Mouse (Mus musculus) erythroblast, embryonic 14.5 days (primary cell): ENCODE data around the gene Gramd1a. TPM values are rescaled to one million over a fixed set of nuclear protein-coding genes. Genes with fewer than 3 reads are reported as not detected.

Experiments
- H3K27me3 ChIP-seq: 2 replicates; pipeline ENCODE4 v1.6.1; 2012; ENCODE audit warnings: inconsistent platforms; ENCODE audit not compliant: control insufficient read depth
- H3K36me3 ChIP-seq: 2 replicates; pipeline ENCODE4 v1.6.1; 2012; ENCODE audit warnings: mild to moderate bottlenecking, inconsistent platforms; ENCODE audit not compliant: control insufficient read depth
- H3K4me1 ChIP-seq: 2 replicates; pipeline ENCODE4 v1.6.1; 2012; ENCODE audit warnings: inconsistent platforms; ENCODE audit not compliant: control insufficient read depth
- H3K4me3 ChIP-seq: replicated peaks from 2 replicates; pipeline ENCODE3; 2012; ENCODE audit warnings: moderate library complexity, mild to moderate bottlenecking, inconsistent platforms
- H3K9me3 ChIP-seq: 2 replicates; pipeline ENCODE4 v1.6.1; 2012; ENCODE audit warnings: low read length, inconsistent platforms, mixed read lengths; ENCODE audit not compliant: control insufficient read depth
- GATA1 ChIP-seq: IDR thresholded peaks from 2 replicates; pipeline ENCODE4 v1.6.1; 2012; ENCODE audit warnings: low read length, inconsistent platforms, mixed read lengths
- TAL1 ChIP-seq: IDR thresholded peaks from 3 replicates; pipeline ENCODE4 v1.6.1; 2012; ENCODE audit warnings: low read length, inconsistent platforms, mixed read lengths
- polyA plus RNA-seq: library from polyadenylated mRNA; stranded (reverse); fragments of >175 nt; gene quantifications from 2 replicates; pipeline ENCODE4 v1.2.3, GENCODE M21; 2012

Gene Gramd1a
- polyA plus RNA-seq, 1 experiment, result 0.52 TPM

DNA sequence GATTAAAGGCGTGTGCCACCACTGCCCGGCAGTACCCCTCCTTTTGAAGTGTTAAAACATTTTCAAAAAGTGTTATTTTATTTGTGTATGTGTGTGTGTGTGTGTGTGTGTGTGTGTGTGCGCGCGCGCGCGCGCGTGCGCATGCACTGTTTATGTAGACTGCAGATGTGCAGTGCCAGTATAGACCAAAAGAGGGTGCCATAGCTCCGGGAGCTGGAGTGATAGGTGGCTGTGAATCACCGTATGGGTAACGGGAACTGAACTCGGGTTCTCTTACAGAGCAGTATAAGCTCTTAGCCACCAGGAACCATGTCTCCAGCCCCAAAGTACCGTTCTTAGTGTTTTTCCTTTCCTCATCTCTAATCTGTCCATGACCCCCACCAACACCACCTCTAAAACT, 10.8 kb downstream of the Gramd1a start:
- Histone ChIP-seq H3K4me3 (no peak overlapping the region), H3K9me3 (no peaks in the 10 kb centered on the region), H3K4me1 (peaks cover 21% of the 10 kb centered on the region), H3K36me3 (peaks cover 35% of the 10 kb centered on the region), H3K27me3 (no peaks in the 10 kb centered on the region)
- TF ChIP-seq TAL1 (no peak), GATA1 (no peak)

DNA sequence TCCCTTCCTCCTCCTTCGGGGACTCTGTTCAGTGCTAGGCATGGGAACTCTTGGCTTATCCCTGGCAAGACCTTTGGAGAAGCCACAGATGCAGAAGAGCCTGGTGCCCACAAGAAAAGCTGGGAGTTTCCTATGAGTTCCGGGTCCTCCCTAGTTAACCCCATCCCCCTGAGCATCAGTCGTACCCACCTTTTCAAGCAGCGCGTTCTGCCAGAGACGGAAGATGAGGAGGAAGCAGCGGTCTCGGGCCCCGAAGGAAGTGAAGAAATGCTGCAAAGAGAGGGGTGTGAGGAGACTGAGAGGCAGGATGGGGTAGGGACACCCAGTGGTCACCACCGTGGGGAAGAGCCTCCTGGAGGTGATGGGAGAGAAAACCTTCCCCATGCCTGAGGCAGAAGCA, 14.8 kb downstream of the Gramd1a start:
- Histone ChIP-seq H3K4me3 (no peak overlapping the region), H3K36me3 (peaks cover 68% of the 10 kb centered on the region), H3K27me3 (no peaks in the 10 kb centered on the region), H3K9me3 (no peaks in the 10 kb centered on the region), H3K4me1 (no peaks in the 10 kb centered on the region)
- no peak for TF ChIP-seq TAL1
- TF ChIP-seq GATA1, result no peak

DNA sequence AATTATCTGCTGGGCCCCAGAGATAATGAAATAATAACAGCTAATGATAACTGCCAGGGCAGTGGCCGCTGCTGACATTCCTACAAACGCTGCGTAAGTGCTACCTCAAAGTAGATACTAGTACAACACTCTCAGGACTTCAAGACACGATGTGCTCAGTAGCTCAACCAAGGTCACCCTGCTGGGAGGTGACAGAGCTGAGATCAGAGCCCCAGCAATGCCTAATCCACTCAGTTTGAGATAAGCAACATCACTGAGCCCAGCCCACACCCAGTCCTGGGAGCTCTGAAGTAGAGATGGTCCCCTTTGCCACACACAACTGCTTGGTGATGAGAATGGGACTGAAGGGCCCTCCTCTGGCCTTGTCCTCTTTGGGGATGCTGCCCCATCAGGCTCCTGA, 15.4 kb downstream of the Gramd1a start:
- Histone ChIP-seq H3K4me3 (no peak overlapping the region), H3K9me3 (no peaks in the 10 kb centered on the region), H3K27me3 (no peaks in the 10 kb centered on the region), H3K4me1 (no peaks in the 10 kb centered on the region), H3K36me3 (peaks cover 74% of the 10 kb centered on the region)
- TF ChIP-seq GATA1, result no peak
- no peak for TF ChIP-seq TAL1

DNA sequence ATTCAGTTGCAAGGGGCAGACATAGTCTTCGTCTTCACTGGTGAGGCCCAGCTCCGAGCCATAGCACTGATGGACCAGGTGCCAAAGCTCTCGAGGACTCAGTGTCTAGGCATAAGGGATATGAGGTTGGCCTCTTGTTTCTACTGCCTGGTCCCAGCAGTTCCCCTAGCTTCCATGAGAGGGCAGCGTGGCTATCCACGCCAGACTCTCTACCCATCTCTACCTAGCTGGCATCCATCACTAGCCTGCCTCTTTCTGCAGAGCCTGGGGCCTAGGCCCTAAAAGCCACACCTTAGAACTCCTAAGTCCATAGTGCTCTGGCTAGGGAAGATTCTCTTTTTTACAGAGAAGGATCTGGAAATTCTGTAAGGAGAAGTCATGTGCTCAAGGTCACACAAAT, 15.9 kb downstream of the Gramd1a start:
- no peak overlapping the region for H3K4me3 ChIP-seq
- no peaks in the 10 kb centered on the region for H3K27me3 ChIP-seq
- no peaks in the 10 kb centered on the region for H3K9me3 ChIP-seq
- no peak for TF ChIP-seq GATA1
- TF ChIP-seq TAL1, result no peak
- no peaks in the 10 kb centered on the region for H3K4me1 ChIP-seq
- H3K36me3 ChIP-seq, result peaks cover 77% of the 10 kb centered on the region

DNA sequence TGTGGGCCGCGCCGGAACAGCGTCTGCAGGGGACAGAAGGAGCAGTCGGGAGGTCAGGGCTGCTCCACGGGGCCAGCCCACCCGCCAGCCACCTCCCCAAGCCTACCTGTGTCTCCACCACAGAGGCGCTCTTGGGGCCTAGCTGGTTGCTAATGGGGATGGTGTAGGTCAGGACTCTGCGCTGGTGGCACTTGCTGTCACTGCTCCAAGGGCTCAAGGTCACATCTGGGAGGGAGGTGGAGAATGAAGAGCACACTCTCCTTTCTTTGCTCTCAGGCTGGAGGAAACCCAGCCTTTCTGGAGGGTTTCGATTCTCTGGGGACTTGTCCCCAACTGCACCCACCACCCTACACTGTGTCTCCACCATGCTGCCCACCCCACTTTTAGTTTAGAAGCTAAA, 20.0 kb downstream of the Gramd1a start:
- Histone ChIP-seq H3K36me3 (peaks cover 76% of the 10 kb centered on the region), H3K4me3 (no peak overlapping the region), H3K27me3 (no peaks in the 10 kb centered on the region), H3K9me3 (no peaks in the 10 kb centered on the region), H3K4me1 (no peaks in the 10 kb centered on the region)
- TF ChIP-seq GATA1, result no peak

DNA sequence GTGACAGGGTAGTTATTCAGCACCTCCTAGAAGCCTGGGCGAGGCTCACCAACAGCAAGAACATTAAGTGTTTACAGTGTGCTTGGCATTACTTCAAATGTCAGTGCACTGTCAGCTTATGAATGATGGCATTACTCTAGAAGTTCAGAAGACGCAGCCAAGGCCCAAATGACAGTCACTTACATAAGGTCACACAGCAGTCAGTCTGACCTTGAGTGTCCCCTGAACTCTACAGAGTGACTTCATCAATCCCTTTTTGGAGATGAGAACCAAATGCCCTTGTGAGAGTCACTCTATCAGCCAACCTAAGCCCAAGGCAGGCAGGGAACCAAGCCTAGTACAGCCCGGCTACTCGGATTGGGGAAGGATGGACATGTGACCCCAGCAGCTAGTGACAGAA, 23.8 kb downstream of the Gramd1a start:
- Histone ChIP-seq H3K4me3 (no peak overlapping the region), H3K9me3 (no peaks in the 10 kb centered on the region), H3K4me1 (no peaks in the 10 kb centered on the region), H3K27me3 (peaks cover 13% of the 10 kb centered on the region), H3K36me3 (peaks cover 48% of the 10 kb centered on the region)
- TF ChIP-seq TAL1, result no peak
- no peak for TF ChIP-seq GATA1

DNA sequence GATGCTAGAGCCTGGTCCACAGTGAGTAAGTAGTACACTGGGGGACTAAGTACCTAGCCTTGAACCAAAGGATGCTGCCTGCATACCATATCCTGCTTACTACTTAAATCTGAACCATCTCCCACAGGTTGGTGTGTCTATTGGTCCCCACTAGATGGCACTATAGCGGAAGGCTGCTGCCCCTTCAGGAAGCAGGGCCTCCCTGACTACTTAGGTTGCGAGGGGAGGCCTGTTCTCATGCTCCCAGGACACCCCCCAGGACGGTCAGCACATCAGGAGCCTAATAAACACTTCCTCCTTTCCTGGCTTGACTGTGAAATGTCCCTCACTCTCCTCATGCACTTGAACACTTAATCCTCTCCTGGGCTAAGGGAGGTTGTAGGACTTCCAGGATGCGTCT, 24.9 kb downstream of the Gramd1a start:
- H3K9me3 ChIP-seq, result no peaks in the 10 kb centered on the region
- TF ChIP-seq TAL1 (no peak), GATA1 (no peak)
- H3K4me3 ChIP-seq, result no peak overlapping the region
- no peaks in the 10 kb centered on the region for H3K4me1 ChIP-seq
- peaks cover 41% of the 10 kb centered on the region for H3K36me3 ChIP-seq
- H3K27me3 ChIP-seq, result peaks cover 24% of the 10 kb centered on the region

DNA sequence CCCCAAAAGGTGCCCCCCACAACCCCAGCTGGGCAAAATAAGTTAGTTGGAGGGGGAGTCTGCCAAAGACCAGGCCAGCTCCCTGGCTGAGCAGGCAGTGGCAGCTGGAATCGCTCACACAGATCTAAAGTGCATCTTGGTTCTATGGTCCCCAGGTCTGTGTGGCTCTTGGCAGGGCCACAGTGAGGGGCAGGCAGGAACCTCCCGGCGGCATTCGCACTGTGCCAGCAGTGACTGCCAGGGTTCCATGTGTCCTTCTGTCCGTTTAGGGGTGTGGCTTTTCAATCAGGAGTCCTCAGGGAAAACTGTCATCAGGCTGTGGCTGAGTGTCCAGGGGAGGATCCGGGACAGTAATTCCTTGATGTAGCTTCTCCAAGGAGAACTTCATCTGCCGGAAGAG, 25.5 kb downstream of the Gramd1a start:
- Histone ChIP-seq H3K9me3 (no peaks in the 10 kb centered on the region), H3K36me3 (peaks cover 36% of the 10 kb centered on the region)
- no peak for TF ChIP-seq GATA1
- TF ChIP-seq TAL1, result no peak

DNA sequence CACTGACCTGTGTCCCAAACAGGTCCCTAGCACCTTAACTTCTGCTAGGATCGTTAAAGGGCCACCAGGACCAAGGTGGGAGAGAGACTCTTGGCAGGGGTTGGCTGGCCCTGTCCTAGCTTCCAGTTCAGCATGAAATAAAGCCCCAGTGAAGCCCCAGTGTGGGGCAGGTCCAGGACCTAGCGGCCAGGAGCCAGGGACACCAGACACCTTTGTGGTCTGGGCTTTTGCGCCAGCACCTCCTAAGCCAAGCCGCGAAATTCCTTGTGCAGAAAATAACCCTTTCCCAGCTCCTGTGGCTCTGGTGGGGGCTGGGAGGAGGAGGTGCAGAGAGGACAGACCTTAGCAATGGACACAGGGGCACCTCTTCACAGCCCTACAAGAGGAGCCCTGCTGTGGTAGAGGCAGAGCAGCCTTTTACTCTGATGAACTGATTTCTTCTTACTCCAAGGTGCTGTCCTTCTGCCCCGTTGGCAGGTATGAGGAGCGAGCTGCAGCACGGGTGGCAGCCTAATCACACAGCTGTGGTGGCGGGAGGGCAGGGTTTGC, 27.5 kb downstream of the Gramd1a start:
- TF ChIP-seq TAL1 (no peak), GATA1 (no peak)
- no peak overlapping the region for H3K4me3 ChIP-seq
- no peaks in the 10 kb centered on the region for H3K9me3 ChIP-seq
- H3K36me3 ChIP-seq, result peaks cover 23% of the 10 kb centered on the region
- peaks cover 39% of the 10 kb centered on the region for H3K27me3 ChIP-seq
- H3K4me1 ChIP-seq, result no peaks in the 10 kb centered on the region

More for the DNA sequence above, 25.5 kb downstream of the Gramd1a start:
- Histone ChIP-seq H3K4me3 (no peak overlapping the region), H3K4me1 (no peaks in the 10 kb centered on the region), H3K27me3 (peaks cover 30% of the 10 kb centered on the region)
